ENCODE assay signal across 8 mouse cellular contexts in the genomic region with DNA sequence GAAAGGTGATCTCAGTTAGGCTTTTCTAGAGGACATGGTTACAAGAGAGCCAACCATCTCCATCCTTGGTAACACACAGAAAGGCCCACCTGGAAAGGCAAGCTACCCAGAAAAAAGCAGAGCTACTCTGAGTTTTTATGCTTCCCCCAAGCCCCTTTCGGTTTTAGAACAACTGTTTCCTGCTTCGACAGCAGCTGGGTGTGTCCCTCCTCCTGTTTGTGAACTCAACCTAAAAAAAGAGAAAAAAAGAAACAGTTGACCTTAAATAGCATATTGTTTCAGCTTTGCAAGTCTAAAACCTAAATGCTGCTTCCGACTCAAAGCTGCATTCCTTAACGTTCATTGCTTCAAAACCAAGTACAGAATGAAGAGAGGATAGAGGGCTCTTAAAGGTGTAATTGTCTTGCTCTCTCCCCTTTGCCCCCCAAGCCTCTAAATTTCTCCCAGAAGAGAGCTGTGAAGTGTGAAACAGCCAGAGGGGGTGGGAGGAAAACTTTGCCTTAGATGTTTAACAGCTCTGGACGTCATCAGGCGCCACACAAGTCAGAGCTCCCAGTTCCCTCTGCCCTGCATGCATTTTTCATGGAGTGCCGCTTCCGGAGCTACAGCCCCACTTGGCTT. TPM values are rescaled to one million over a fixed set of nuclear protein-coding genes. Genes with fewer than 3 reads are reported as not detected.
DNase-seq lines count a peak whose midpoint lies in the region; ATAC-seq lines count a peak whose summit lies in the region.

No protein-coding gene starts in this region.

- H3K4me1 ChIP-seq in hindbrain, embryonic 13.5 days (replicated peaks) = no peaks in the 10 kb centered on the region
- no peaks in the 10 kb centered on the region for H3K4me1 ChIP-seq in hindbrain, embryonic 11.5 days (replicated peaks; ENCODE audit: control insufficient read depth, insufficient read depth, low read length)
- peaks cover 16% of the 10 kb centered on the region for H3K4me1 ChIP-seq in kidney, embryonic 14.5 days (ENCODE audit: control insufficient read depth, insufficient read depth, low read length)
- no peaks in the 10 kb centered on the region for H3K4me1 ChIP-seq in forebrain, embryonic 11.5 days (replicated peaks; ENCODE audit: control insufficient read depth, insufficient read depth, low read length)

- H3K27ac ChIP-seq in hindbrain, embryonic 13.5 days = peak overlapping the region; percentile 9; the same call in 1 of the 2 replicates
- H3K27ac ChIP-seq in hindbrain, embryonic 11.5 days (ENCODE audit: low read depth, low read length) = no peak overlapping the region
- peak overlapping the region; percentile 49 for H3K27ac ChIP-seq in kidney, embryonic 14.5 days (ENCODE audit: low read depth, low read length)
- no peak overlapping the region for H3K27ac ChIP-seq in forebrain, embryonic 11.5 days (ENCODE audit: low read depth, low read length)

- no peak for ATAC-seq in hindbrain, embryonic 13.5 days (ENCODE audit: low FRiP score)
- no peak for ATAC-seq in hindbrain, embryonic 11.5 days (ENCODE audit: low FRiP score)
- ATAC-seq in erythroid progenitor cell, adult 5-6 weeks (replicated peaks; ENCODE audit: low FRiP score, poor library complexity, severe bottlenecking) = 0 out of 2 replicates have a peak, but pooled peaks have one; percentile 57
- peak; percentile 50; the same call in 1 of the 2 replicates for ATAC-seq in kidney, embryonic 14.5 days (ENCODE audit: low FRiP score, low TSS enrichment)
- ATAC-seq in forebrain, embryonic 11.5 days (replicated peaks; ENCODE audit: low FRiP score) = no peak

- WGBS in hindbrain, embryonic 13.5 days = 54% methylated on average over 8 of the region's 8 CpGs
- 56% methylated on average over 8 of the region's 8 CpGs for WGBS in hindbrain, embryonic 11.5 days
- WGBS in kidney, embryonic 14.5 days = under 1% methylated on average over 8 of the region's 8 CpGs
- 60% methylated on average over 8 of the region's 8 CpGs for WGBS in forebrain, embryonic 11.5 days

- no peaks in the 10 kb centered on the region for H3K9me3 ChIP-seq in hindbrain, embryonic 13.5 days
- no peaks in the 10 kb centered on the region for H3K9me3 ChIP-seq in hindbrain, embryonic 11.5 days (ENCODE audit: control insufficient read depth, low read length)
- no peaks in the 10 kb centered on the region for H3K9me3 ChIP-seq in kidney, embryonic 14.5 days (ENCODE audit: control insufficient read depth, low read length)
- no peaks in the 10 kb centered on the region for H3K9me3 ChIP-seq in forebrain, embryonic 11.5 days (ENCODE audit: control insufficient read depth, low read length)

- H3K36me3 ChIP-seq in hindbrain, embryonic 13.5 days = no peaks in the 10 kb centered on the region
- no peaks in the 10 kb centered on the region for H3K36me3 ChIP-seq in hindbrain, embryonic 11.5 days (ENCODE audit: control insufficient read depth, insufficient read depth, low read length)
- H3K36me3 ChIP-seq in kidney, embryonic 14.5 days (ENCODE audit: control insufficient read depth, insufficient read depth, low read length) = no peaks in the 10 kb centered on the region
- no peaks in the 10 kb centered on the region for H3K36me3 ChIP-seq in forebrain, embryonic 11.5 days (ENCODE audit: control insufficient read depth, insufficient read depth, low read length)

- no peak overlapping the region for H3K9ac ChIP-seq in hindbrain, embryonic 13.5 days
- no peak overlapping the region for H3K9ac ChIP-seq in hindbrain, embryonic 11.5 days (ENCODE audit: low read depth, low read length)
- peak overlapping the region; percentile 19; the same call in 1 of the 2 replicates for H3K9ac ChIP-seq in kidney, embryonic 14.5 days (ENCODE audit: low read depth, low read length)
- H3K9ac ChIP-seq in forebrain, embryonic 11.5 days (ENCODE audit: low read length) = no peak overlapping the region

- H3K27me3 ChIP-seq in hindbrain, embryonic 13.5 days = no peaks in the 10 kb centered on the region
- no peaks in the 10 kb centered on the region for H3K27me3 ChIP-seq in hindbrain, embryonic 11.5 days (ENCODE audit: control insufficient read depth, insufficient read depth, low read length)
- no peaks in the 10 kb centered on the region for H3K27me3 ChIP-seq in kidney, embryonic 14.5 days (ENCODE audit: control insufficient read depth, insufficient read depth, low read length)
- H3K27me3 ChIP-seq in forebrain, embryonic 11.5 days (ENCODE audit: control insufficient read depth, insufficient read depth, low read length) = no peaks in the 10 kb centered on the region

- no peak overlapping the region for H3K4me3 ChIP-seq in hindbrain, embryonic 13.5 days
- H3K4me3 ChIP-seq in hindbrain, embryonic 11.5 days (ENCODE audit: low read depth, low read length) = no peak overlapping the region
- no peak overlapping the region for H3K4me3 ChIP-seq in kidney, embryonic 14.5 days (ENCODE audit: low read length)
- H3K4me3 ChIP-seq in forebrain, embryonic 11.5 days (ENCODE audit: low read depth, low read length) = no peak overlapping the region

- no peak for DNase-seq in hindbrain, embryonic 11.5 days (ENCODE audit: low spot score)
- peak; percentile 40 for DNase-seq in lung, postnatal 10 days
- peak; percentile 74 for DNase-seq in thymus, postnatal 14 days
- DNase-seq in forebrain, embryonic 11.5 days (ENCODE audit: low spot score) = no peak
- DNase-seq in urinary bladder, postnatal 25 days (ENCODE audit: low spot score) = no peak

- H3K4me2 ChIP-seq in hindbrain, embryonic 13.5 days = no peak overlapping the region
- H3K4me2 ChIP-seq in hindbrain, embryonic 11.5 days (replicated peaks; ENCODE audit: low read depth, low read length) = no peak overlapping the region
- H3K4me2 ChIP-seq in kidney, embryonic 14.5 days (replicated peaks; ENCODE audit: low read depth, low read length) = peak overlapping the region; percentile 34
- no peak overlapping the region for H3K4me2 ChIP-seq in forebrain, embryonic 11.5 days (ENCODE audit: low read depth, low read length, severe bottlenecking)

RNA-seq across cellular contexts. Expression of a gene that starts 11.2 kb away (rescaled TPM):
- polyA plus RNA-seq in hindbrain, embryonic 13.5 days (2015; fragmentation: Nextera tagmentation; extraction: Ambion mirVana) = 47.9 and 51.4 TPM in 2 replicates
- 70.9 and 91.1 TPM in 2 replicates for polyA plus RNA-seq in hindbrain, embryonic 11.5 days (2014; fragmentation: Nextera tagmentation; extraction: Ambion mirVana)
- 152 and 306 TPM in 2 replicates for total RNA-seq in erythroid progenitor cell, adult 5-6 weeks (2015; ENCODE audit: low replicate concordance)
- total RNA-seq in erythroid progenitor cell, adult 5-6 weeks (2017; ENCODE audit: low replicate concordance) = 174 and 214 TPM in 2 replicates
- polyA plus RNA-seq in kidney, embryonic 14.5 days (2014; fragmentation: Nextera tagmentation; extraction: Ambion mirVana) = 116 and 118 TPM in 2 replicates
- 86.4 and 92.9 TPM in 2 replicates for polyA plus RNA-seq in forebrain, embryonic 11.5 days (2014; fragmentation: Nextera tagmentation; extraction: Ambion mirVana)

RNA-seq across cellular contexts. Expression of a gene that starts 26.6 kb away (rescaled TPM):
- 2.8 and 3.4 TPM in 2 replicates for polyA plus RNA-seq in hindbrain, embryonic 13.5 days (2015; fragmentation: Nextera tagmentation; extraction: Ambion mirVana)
- 2.0 and 3.5 TPM in 2 replicates for polyA plus RNA-seq in hindbrain, embryonic 11.5 days (2014; fragmentation: Nextera tagmentation; extraction: Ambion mirVana)
- 5.4 and 6.5 TPM in 2 replicates for total RNA-seq in erythroid progenitor cell, adult 5-6 weeks (2015; ENCODE audit: low replicate concordance)
- total RNA-seq in erythroid progenitor cell, adult 5-6 weeks (2017; ENCODE audit: low replicate concordance) = 11.9 and 15.3 TPM in 2 replicates
- polyA plus RNA-seq in kidney, embryonic 14.5 days (2014; fragmentation: Nextera tagmentation; extraction: Ambion mirVana) = 3.8 and 4.8 TPM in 2 replicates
- 4.4 and 6.1 TPM in 2 replicates for polyA plus RNA-seq in forebrain, embryonic 11.5 days (2014; fragmentation: Nextera tagmentation; extraction: Ambion mirVana)

RNA-seq across cellular contexts. Expression of a gene that starts 40.3 kb away (rescaled TPM):
- polyA plus RNA-seq in hindbrain, embryonic 13.5 days (2015; fragmentation: Nextera tagmentation; extraction: Ambion mirVana) = 10.3 and 11.5 TPM in 2 replicates
- 50.8 and 54.8 TPM in 2 replicates for polyA plus RNA-seq in hindbrain, embryonic 11.5 days (2014; fragmentation: Nextera tagmentation; extraction: Ambion mirVana)
- total RNA-seq in erythroid progenitor cell, adult 5-6 weeks (2015; ENCODE audit: low replicate concordance) = 208 and 220 TPM in 2 replicates
- total RNA-seq in erythroid progenitor cell, adult 5-6 weeks (2017; ENCODE audit: low replicate concordance) = 322 and 338 TPM in 2 replicates
- 56.6 and 57.1 TPM in 2 replicates for polyA plus RNA-seq in kidney, embryonic 14.5 days (2014; fragmentation: Nextera tagmentation; extraction: Ambion mirVana)
- polyA plus RNA-seq in forebrain, embryonic 11.5 days (2014; fragmentation: Nextera tagmentation; extraction: Ambion mirVana) = 69.3 and 70.5 TPM in 2 replicates

Comparison
In these comparisons a context has a peak if more than half of its experiments do, and no peak if none do; other contexts are left out.
1. H3K27ac ChIP-seq: peak in hindbrain, embryonic 13.5 days (single experiment) and kidney, embryonic 14.5 days (single experiment); none in hindbrain, embryonic 11.5 days (single experiment) and forebrain, embryonic 11.5 days (single experiment).
2. ATAC-seq: peak in erythroid progenitor cell, adult 5-6 weeks (single experiment) and kidney, embryonic 14.5 days (single experiment); none in hindbrain, embryonic 13.5 days (single experiment), hindbrain, embryonic 11.5 days (single experiment) and forebrain, embryonic 11.5 days (single experiment).
3. DNase-seq: peak in lung, postnatal 10 days (single experiment) and thymus, postnatal 14 days (single experiment); none in hindbrain, embryonic 11.5 days (single experiment), forebrain, embryonic 11.5 days (single experiment) and urinary bladder, postnatal 25 days (single experiment).